Mouse (Mus musculus): ENCODE results near the gene Ephx1. TPM values are rescaled to one million over a fixed set of nuclear protein-coding genes. Genes with fewer than 3 reads are reported as not detected.
"Not testable (repeated sequence)": the region's sequence is repeated elsewhere in the genome, so short reads cannot be mapped to it uniquely, and the experiment has no call there.

The Ephx1 gene
- polyA plus RNA-seq, 1 experiment, result 13.4 TPM

DNA sequence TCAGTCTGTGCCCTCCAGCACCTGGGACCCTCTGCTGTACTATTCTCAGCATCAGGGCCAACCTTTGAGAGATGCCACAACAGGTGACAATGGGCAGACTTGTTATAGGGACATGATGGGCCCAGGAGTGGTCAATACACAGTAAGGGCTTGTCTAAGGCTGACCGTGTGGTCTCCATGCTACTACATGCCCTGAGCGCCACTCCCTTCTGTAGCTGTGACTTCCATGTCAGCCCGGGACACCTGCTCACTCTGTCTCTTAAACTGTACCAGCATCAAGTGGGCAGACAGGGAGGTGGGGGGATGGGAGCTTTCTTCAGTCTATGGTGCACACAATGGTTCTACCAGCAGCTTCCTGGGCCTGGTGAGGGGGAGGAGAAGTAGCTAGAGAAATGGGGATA is 19.5 kb downstream of the Ephx1 start:
- WGBS, result 86% methylated on average over 3 of the region's 3 CpGs
- TF ChIP-seq CTCF (IDR thresholded peaks at IDR 0.05; ENCODE audit: control insufficient read depth, insufficient read depth, low read length) (no peak), POLR2A (IDR thresholded peaks at IDR 0.05; ENCODE audit: borderline replicate concordance, control insufficient read depth, low read depth, low read length) (no peak)
- H3K4me1 ChIP-seq (ENCODE audit: control insufficient read depth, insufficient read depth, low read length), result no peaks in the 10 kb centered on the region
- H3K4me3 ChIP-seq (replicated peaks; ENCODE audit: control insufficient read depth, low read depth, low read length), result no peak overlapping the region
- no peak overlapping the region for H3K27ac ChIP-seq (ENCODE audit: control insufficient read depth, insufficient read depth, low read depth, low read length, poor library complexity)

DNA sequence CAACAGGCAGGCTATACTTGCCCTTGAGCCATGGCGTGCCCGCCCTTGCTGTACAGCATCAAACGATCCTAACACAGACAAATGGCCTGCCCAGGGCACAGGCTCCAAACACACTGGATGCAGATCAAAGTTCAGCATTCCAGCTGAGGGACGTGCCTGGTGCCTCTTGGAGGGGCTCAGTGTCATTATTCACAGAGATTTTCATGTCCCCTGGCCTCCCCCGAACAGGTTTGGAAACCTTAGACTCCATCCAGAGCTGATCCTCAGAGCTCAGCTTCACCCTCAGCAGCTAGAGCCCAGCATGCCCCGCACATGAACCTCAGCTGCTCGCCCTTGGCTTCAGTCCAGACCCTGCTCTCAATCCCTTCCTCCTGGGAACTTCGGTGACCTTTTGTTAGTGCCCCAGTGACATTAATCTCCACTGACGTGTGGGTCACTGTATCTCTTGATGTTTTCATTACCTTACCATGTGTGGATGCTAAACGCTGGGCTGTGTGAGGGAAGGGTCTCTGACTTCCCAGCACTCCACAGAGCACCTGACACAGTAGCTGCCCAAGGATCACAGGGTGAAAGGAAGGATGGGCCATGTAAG is 20.1 kb downstream of the Ephx1 start:
- H3K4me3 ChIP-seq (replicated peaks; ENCODE audit: control insufficient read depth, low read depth, low read length), result no peak overlapping the region
- H3K4me1 ChIP-seq (ENCODE audit: control insufficient read depth, insufficient read depth, low read length), result no peaks in the 10 kb centered on the region
- H3K27ac ChIP-seq (ENCODE audit: control insufficient read depth, insufficient read depth, low read depth, low read length, poor library complexity), result no peak overlapping the region
- TF ChIP-seq POLR2A (IDR thresholded peaks at IDR 0.05; ENCODE audit: borderline replicate concordance, control insufficient read depth, low read depth, low read length) (no peak), CTCF (IDR thresholded peaks at IDR 0.05; ENCODE audit: control insufficient read depth, insufficient read depth, low read length) (no peak)
- WGBS, result 65% methylated on average over 10 of the region's 10 CpGs

DNA sequence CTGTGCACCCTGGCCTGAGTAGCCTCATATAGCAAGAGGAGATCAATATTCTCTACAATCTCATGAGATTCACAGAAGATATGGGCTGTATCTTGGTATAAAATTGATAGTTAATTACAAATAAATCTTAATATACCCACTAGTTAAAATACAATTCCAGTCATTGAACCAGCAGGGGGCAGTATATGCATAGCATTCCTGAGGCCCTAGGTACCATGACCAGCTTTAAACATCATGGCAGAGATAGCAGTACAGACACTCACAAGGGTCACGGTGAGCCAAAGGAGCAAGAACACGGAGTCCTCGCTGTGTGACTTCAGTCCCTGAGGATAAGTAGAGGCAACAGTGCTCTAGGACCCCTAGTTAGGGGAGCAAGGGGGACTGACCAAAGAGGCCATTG is 28.6 kb downstream of the Ephx1 start:
- H3K4me3 ChIP-seq (replicated peaks; ENCODE audit: control insufficient read depth, low read depth, low read length), result no peak overlapping the region
- TF ChIP-seq POLR2A (IDR thresholded peaks at IDR 0.05; ENCODE audit: borderline replicate concordance, control insufficient read depth, low read depth, low read length), result no peak
- TF ChIP-seq CTCF (IDR thresholded peaks at IDR 0.05; ENCODE audit: control insufficient read depth, insufficient read depth, low read length), result peak; percentile 15; the same call in 1 of the 2 replicates
- 41% methylated on average over 3 of the region's 3 CpGs for WGBS
- H3K27ac ChIP-seq (ENCODE audit: control insufficient read depth, insufficient read depth, low read depth, low read length, poor library complexity), result no peak overlapping the region
- H3K4me1 ChIP-seq (ENCODE audit: control insufficient read depth, insufficient read depth, low read length), result no peaks in the 10 kb centered on the region

DNA sequence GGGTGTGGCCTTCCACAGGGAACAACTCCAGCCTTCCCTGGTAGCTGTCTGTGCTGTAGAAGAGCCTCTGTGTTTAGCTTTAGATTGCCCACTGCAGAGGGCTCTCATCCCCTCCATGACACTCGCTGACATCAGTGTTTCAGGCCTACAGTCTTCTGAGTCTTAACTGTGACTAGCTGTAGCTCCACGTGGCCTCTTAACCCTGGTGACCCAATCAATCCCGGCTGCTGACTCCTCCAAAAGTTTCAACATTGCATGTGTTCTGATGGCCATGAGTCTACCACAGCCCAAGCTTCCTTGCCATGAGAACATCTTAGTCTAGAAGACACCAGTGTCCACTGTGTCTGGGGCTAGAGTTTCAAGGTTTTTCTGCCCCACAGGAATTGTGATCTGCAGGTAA is 30.0 kb downstream of the Ephx1 start:
- H3K4me3 ChIP-seq (replicated peaks; ENCODE audit: control insufficient read depth, low read depth, low read length), result no peak overlapping the region
- H3K4me1 ChIP-seq (ENCODE audit: control insufficient read depth, insufficient read depth, low read length), result no peaks in the 10 kb centered on the region
- no peak overlapping the region for H3K27ac ChIP-seq (ENCODE audit: control insufficient read depth, insufficient read depth, low read depth, low read length, poor library complexity)
- no peak for TF ChIP-seq CTCF (IDR thresholded peaks at IDR 0.05; ENCODE audit: control insufficient read depth, insufficient read depth, low read length)
- no peak for TF ChIP-seq POLR2A (IDR thresholded peaks at IDR 0.05; ENCODE audit: borderline replicate concordance, control insufficient read depth, low read depth, low read length)
- WGBS, result 61% methylated on average over 3 of the region's 3 CpGs

DNA sequence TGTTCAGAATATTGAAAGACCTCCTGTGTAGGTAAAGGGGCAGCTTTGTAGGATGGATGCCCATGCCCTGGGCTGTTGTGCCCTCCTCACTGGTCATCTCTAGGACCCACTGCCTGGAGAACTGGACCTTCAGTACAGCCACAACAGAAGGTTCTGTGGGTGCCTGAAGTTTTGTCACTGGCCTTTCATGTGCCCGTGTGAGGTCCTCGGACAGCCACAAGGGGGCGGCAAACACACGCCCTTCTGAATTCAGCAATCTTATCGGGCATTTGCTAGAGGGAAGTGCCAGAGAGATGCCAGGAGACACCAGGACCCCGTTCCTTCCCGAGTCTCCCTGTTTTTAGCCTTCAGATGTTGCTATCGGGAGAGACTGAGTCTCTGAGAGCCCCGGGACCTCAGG is 32.9 kb downstream of the Ephx1 start:
- no peak for TF ChIP-seq POLR2A (IDR thresholded peaks at IDR 0.05; ENCODE audit: borderline replicate concordance, control insufficient read depth, low read depth, low read length)
- peak; percentile 92 for TF ChIP-seq CTCF (IDR thresholded peaks at IDR 0.05; ENCODE audit: control insufficient read depth, insufficient read depth, low read length)
- no peaks in the 10 kb centered on the region for H3K4me1 ChIP-seq (ENCODE audit: control insufficient read depth, insufficient read depth, low read length)
- 2% methylated on average over 9 of the region's 9 CpGs for WGBS
- H3K4me3 ChIP-seq (replicated peaks; ENCODE audit: control insufficient read depth, low read depth, low read length), result no peak overlapping the region
- no peak overlapping the region for H3K27ac ChIP-seq (ENCODE audit: control insufficient read depth, insufficient read depth, low read depth, low read length, poor library complexity)

DNA sequence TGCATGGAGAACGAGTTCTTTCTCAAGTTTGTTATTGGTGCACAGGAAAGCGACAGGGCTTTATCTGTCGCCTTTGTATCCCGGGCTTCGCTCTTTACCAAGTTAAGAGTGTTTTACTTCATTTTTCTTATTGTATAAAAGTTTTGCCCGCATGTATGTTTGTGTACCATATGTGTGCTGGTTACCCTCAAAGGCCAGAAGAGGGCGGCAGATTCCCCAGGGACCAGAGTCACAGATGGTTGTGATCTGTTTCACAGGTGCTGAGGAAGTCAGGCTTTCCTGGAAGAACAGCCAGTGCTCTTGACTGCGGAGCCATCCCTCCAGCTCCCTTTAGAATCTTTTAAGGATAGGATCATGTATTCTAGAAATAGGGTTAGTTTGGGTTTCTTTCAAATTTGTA is 34.0 kb downstream of the Ephx1 start:
- no peak overlapping the region for H3K4me3 ChIP-seq (replicated peaks; ENCODE audit: control insufficient read depth, low read depth, low read length)
- H3K27ac ChIP-seq (ENCODE audit: control insufficient read depth, insufficient read depth, low read depth, low read length, poor library complexity), result no peak overlapping the region
- H3K4me1 ChIP-seq (ENCODE audit: control insufficient read depth, insufficient read depth, low read length), result no peaks in the 10 kb centered on the region
- 87% methylated on average over 8 of the region's 8 CpGs for WGBS
- TF ChIP-seq CTCF (IDR thresholded peaks at IDR 0.05; ENCODE audit: control insufficient read depth, insufficient read depth, low read length) (0 out of 2 replicates have a peak, but pooled peaks have one; percentile 12), POLR2A (IDR thresholded peaks at IDR 0.05; ENCODE audit: borderline replicate concordance, control insufficient read depth, low read depth, low read length) (no peak)

DNA sequence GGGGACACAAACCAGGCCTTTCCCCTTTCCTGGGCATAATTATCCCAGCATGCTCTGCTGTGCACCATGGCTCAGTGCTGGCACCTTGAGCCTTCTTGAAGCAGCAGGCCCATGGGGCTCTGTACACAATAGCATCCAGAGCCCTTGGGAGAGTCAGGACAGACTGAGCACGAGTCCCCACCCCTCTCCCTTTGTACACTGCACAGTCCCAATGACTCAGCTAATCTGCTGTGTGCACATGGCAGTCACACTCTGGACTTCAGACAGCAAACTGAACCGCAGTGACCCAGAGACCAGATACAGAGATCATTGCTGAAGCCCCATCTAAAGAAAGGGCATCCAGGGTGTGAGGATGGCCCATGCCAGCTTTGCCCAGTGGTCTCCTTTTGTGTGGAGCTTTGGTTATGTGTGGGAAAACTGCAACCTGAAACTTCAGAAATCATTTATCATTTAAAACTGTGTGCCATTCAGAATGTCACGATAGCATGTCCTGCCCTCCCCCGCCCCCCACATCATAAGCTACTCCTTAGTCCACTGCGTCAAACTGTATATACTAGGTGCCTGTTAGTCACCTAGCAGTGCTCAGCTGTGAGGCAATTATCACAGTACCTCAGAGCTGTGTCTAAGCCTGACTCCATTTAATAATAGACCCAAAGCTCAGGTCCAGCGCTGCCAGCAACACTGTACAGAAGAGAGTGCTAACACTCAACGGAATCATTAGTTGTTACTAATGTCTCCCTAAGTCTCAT is 39.2 kb downstream of the Ephx1 start:
- WGBS, result 67% methylated on average over 7 of the region's 7 CpGs
- not testable (repeated sequence) for H3K27ac ChIP-seq (ENCODE audit: control insufficient read depth, insufficient read depth, low read depth, low read length, poor library complexity); H3K4me3 ChIP-seq (replicated peaks; ENCODE audit: control insufficient read depth, low read depth, low read length); H3K4me1 ChIP-seq (ENCODE audit: control insufficient read depth, insufficient read depth, low read length)

DNA sequence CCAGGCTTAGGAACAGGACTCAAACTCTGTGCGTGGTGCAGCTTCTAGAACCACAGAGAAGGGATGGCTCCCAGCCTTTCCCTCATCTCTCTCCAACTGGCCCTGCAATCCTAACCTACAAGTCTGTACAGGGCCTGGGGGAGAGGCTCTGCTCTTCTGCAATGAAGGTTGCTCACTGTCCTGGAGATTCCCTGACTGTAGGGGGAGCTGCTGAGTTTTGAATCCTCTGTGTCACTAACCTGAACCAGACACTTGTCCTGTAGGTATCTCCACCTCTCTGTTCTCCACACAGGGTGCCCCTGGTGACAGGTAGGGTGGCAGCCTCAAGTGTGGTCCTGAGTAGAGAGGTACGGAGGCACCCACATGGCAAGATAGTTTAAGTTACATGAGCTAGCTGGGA is 40.2 kb downstream of the Ephx1 start:
- no peak overlapping the region for H3K27ac ChIP-seq (ENCODE audit: control insufficient read depth, insufficient read depth, low read depth, low read length, poor library complexity)
- H3K4me3 ChIP-seq (replicated peaks; ENCODE audit: control insufficient read depth, low read depth, low read length), result no peak overlapping the region
- no peaks in the 10 kb centered on the region for H3K4me1 ChIP-seq (ENCODE audit: control insufficient read depth, insufficient read depth, low read length)
- TF ChIP-seq POLR2A (IDR thresholded peaks at IDR 0.05; ENCODE audit: borderline replicate concordance, control insufficient read depth, low read depth, low read length), result no peak
- TF ChIP-seq CTCF (IDR thresholded peaks at IDR 0.05; ENCODE audit: control insufficient read depth, insufficient read depth, low read length), result peak; percentile 6; the same call in 1 of the 2 replicates
- WGBS, result 86% methylated on average over 2 of the region's 2 CpGs

Measured in bone marrow, adult 2 months (tissue).